Mouse (Mus musculus) left cerebral cortex, adult 18-20 months (tissue): ENCODE measurements around the gene Gm10563. TPM values are rescaled to one million over a fixed set of nuclear protein-coding genes. Genes with fewer than 3 reads are reported as not detected.
"Not testable (repeated sequence)": the region's sequence is repeated elsewhere in the genome, so short reads cannot be mapped to it uniquely, and the experiment has no call there.

Experiments
- DNase-seq, 2 experiments: peaks; one replicate each; pipeline ENCODE4 v3.0.0; 2021 to 2022; ENCODE audit warnings: low spot score in 2 of 2, mixed read lengths in 1 of 2
- total RNA-seq, 2 experiments: library from RNA; stranded (reverse); gene quantifications; 2 replicates each; pipeline ENCODE4 v1.2.3; 2021

Gm10563 gene
- total RNA-seq, 2 experiments from 2014 or later: not detected

DNA sequence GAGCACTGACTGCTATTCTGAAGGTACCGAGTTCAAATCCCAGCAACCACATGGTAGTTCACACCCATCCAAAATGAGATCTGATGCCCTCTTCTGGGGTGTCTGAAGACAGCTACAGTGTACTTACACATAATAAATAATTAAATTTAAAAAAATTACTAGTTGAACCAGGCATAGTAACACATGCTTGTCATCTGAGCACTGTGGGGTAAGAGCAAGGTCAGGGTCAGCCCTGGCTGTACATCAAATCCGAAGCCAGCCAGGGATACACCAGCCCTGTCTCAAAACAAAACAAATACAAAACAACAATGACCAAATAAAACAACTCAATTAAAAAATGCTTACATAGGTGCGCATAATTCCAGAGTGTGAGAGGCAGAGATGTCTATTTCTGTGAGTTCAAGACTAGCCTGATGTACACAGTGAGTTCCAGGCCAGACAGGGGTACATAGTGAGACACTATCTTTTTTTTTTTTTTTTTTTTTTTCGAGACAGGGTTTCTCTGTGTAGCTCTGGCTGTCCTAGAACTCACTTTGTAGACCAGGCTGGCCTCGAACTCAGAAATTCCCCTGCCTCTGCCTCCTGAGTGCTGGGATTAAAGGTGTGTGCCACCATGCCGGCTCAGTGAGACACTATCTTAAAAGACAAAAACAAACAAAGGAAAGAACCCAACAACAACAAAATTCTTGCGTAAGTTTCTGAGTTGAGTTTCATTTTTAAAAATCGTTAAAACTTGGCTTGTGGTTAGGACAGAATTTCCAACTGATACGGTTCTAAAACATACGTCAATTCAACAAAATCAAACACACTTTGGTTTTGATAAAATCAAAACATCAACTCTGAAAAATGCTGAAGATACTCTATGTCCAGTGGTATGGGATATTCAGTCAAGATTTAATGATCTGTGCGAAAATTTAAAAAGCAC is 45.0 kb downstream of the Gm10563 start:
- no peak for DNase-seq

DNA sequence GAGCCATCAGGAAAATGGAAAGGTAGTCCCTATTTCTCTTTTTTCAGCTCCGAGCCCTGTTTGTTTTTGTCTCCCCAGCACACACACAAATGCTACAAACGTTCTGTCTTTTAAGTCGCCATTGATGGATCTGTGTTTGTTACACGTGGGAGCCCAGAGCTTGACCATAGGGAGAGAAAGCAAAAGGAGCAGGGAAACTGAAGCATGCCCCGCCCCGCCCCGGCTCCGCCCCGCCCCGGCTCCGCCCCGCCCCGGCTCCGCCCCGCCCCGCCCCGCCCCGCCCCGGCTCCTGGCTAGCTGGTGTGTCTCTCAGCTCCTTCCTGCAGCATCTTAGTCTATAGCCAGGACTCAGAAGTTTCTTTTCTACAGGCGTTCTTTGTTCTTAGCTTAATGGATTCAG is 46.7 kb downstream of the Gm10563 start:
- no peak for DNase-seq

DNA sequence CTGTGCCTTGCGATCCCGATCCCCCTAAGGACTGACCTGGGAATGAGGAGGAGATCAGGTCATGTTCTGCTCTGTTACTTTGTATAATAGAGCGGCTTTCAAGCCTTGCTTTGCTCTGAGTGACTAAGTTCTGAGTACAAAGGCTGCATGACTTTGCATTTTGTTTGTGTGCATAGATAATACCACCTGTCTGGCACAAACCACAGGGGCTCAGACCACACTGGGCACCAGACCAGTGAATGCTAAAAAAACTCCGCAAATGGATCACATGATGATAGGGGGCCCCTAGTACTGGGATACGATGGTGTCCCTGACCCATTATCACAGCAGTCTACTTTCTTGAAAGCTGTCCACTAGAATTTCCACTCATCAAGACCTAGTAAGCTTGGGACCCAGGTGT is 48.6 kb downstream of the Gm10563 start:
- no peak for DNase-seq

DNA sequence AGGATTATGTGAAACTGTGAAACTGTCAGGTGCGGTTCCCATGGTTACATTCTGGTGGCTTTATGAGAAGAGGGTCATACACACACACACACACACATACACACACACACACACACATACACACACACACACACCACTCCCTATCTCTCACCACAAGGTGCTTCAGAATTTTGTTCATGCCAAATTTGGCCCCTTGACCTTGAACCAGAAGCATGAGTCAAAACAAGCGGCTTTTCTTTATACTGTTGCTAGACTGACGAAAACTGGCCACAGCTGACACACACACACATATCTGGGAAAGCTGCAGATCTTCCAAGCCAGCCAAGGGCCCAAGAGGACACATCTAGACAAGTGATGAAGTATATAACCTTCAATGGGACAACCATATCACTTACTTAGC is 49.4 kb downstream of the Gm10563 start:
- DNase-seq: no peak

GRCm38 (mm10) chr4:155593780-155594179 is 51.4 kb downstream of the Gm10563 start:
- DNase-seq: no peak

- DNase-seq: no peak
Measured at GRCm38 (mm10) chr4:155591012-155591719, 54.0 kb downstream of the Gm10563 start.

- no peak for DNase-seq
Measured at GRCm38 (mm10) chr4:155589356-155589755, 55.9 kb downstream of the Gm10563 start.

DNA sequence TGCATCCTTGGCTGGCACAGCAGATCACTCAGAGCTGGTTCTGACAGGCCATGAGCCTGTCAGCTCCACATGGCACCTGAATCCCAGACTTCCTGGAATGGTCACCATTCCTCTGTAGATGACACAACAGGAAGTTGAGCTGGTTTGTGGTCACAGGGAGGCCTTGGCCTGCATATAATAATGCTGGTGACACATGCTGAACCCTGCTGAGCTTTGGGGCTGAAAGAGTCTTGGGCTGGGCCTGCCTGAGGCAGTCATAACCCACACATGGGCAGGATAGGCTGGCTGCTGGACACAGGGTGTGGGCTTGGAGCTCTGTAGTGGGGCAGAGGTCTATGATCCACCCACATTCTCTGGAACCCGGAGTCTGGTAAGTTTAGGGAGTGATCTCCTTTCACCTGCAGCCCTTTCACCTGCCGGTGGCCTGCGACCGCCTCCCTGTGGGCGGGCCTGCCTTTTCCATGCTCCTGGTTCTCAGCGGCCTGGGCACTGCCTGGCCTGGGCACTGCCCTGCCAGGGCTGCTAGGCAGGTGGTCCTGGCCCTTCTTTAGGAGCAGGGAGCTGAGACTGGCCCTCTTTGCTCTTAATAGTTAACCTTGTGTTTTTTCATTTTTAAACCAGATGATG is 62.8 kb downstream of the Gm10563 start:
- no peak for DNase-seq

GRCm38 (mm10) chr4:155580420-155580819 is 64.8 kb downstream of the Gm10563 start:
- DNase-seq: peak; percentile 41 to 77

DNA sequence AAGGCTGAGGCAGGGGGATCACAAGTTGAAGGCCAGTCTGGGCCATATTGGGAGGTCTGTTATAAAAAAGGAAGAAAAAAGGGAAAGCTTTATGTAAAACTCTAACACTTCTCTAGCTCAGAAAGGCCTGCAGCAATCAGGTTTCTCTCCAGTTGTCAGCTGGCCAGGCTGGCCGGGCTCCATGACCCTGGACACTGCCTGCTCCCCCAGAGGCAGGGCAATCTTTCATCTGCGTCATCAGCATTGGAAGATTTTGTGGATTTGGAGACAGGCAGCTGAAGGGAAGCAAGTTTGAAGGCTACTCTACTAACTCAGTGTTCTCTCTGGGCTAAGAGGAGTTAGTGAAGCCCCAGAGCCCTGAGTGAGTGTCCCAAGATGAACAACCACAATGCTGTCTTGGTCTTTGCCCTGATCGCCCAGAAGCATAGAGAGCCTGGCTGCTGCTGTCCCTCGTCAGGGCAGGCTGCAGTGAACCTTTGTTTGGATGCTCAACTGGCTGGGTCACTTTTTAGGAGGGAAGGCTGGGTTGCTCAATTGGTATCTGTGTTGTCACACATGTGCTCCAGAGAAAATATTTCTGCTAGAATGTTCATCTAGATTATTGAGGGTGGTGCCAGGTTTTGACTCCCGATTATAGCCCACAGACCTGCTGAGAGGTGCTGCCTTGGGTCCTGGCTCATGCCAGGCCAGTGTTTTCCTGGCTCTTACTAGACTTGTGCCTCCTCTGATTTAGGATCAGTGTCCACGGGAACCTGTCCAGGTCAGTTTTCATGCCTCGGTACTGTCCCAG is 66.7 kb downstream of the Gm10563 start:
- no peak for DNase-seq

GRCm38 (mm10) chr4:155577741-155578140 is 67.5 kb downstream of the Gm10563 start:
- no peak for DNase-seq

- DNase-seq: no peak
Measured at GRCm38 (mm10) chr4:155577132-155577531, 68.1 kb downstream of the Gm10563 start.

DNA sequence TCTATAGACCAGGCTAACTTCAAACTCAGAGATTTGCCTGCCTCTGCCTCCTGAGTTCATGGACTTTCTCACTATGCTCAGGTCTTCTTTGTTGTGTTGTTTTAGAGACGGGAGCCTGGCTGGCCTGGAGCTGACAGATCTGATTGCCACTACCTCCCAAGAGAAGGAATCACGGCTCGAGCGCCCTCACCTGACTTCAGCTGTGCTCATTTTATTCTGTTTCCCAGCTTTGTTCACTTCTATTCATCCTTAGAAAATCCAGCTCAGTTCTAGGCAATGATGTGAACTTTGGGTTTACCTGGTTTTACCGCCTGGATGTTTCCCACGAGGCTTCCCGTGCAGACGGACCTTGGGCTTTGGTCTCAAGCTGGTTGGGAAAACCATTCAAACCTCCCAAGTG is 69.7 kb downstream of the Gm10563 start:
- DNase-seq: no peak

GRCm38 (mm10) chr4:155574931-155575330 is 70.3 kb downstream of the Gm10563 start:
- DNase-seq: no peak

GRCm38 (mm10) chr4:155573876-155574275 is 71.3 kb downstream of the Gm10563 start:
- no peak for DNase-seq

GRCm38 (mm10) chr4:155573155-155573554 is 72.1 kb downstream of the Gm10563 start:
- DNase-seq: no peak

DNA sequence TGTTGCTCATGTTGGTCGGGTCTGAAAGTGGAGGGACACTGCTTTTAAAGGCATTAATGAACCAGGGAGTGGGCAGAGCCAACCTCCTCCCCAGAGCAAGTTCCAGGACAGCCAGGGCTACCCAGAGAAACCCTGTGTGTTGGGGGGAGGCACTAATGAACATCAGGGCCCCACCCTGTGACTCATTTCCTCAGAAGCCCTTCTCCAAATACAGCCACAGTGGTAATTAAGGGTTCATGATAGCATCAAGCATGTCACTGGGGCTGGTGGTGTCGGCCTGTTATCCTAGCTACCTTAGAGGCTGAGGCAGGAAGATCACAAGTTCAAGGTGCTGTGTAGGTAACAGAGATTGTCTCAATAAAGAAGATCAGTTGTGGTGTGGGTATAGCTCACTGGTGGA is 73.8 kb downstream of the Gm10563 start:
- no peak for DNase-seq

DNA sequence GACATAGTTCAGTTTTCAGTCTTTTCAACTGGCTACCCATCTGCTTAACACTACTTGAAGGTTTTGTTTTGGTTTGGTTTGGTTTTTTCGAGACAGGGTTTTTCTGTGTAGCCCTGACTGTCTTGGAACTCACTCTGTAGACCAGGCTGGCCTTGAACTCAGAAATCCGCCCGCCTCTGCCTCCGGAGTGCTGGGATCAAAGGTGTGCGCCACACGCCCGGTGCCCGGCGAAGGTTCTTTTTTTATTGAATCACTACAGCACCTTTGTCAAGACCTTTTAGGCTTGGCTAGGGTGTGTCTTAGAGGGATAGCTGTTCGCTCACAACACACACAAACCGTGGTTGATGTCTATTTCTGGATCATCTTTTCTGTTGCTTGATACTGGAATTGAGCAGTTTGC is 74.9 kb downstream of the Gm10563 start:
- DNase-seq: not testable (repeated sequence)

- DNase-seq: no peak
Measured at GRCm38 (mm10) chr4:155569818-155570217, 75.4 kb downstream of the Gm10563 start.

GRCm38 (mm10) chr4:155568632-155569370 is 76.4 kb downstream of the Gm10563 start:
- DNase-seq: no peak
